Mouse (Mus musculus): ENCODE data around the gene Ireb2. TPM values are rescaled to one million over a fixed set of nuclear protein-coding genes. Genes with fewer than 3 reads are reported as not detected.
"Not testable (repeated sequence)": the region's sequence is repeated elsewhere in the genome, so short reads cannot be mapped to it uniquely, and the experiment has no call there.

The Ireb2 gene
- total RNA-seq, 1 experiment from 2014 or later = 64.0 TPM

GRCm38 (mm10) chr9:54909446-54909845, 45.9 kb downstream of the Ireb2 start:
- no peak for DNase-seq

- no peak for DNase-seq
Observed at GRCm38 (mm10) chr9:54915576-54915975, 52.0 kb downstream of the Ireb2 start.

GRCm38 (mm10) chr9:54916401-54916800, 52.8 kb downstream of the Ireb2 start:
- no peak for DNase-seq

GRCm38 (mm10) chr9:54917010-54917677, 53.6 kb downstream of the Ireb2 start, which contains the start of gene Hykk:
TSS of gene Hykk (plus strand) at chr9:54917283.
- peak; percentile 81 for DNase-seq

GRCm38 (mm10) chr9:54918191-54918590, 54.6 kb downstream of the Ireb2 start:
- DNase-seq = no peak

- no peak for DNase-seq
Observed at GRCm38 (mm10) chr9:54918781-54919180, 55.2 kb downstream of the Ireb2 start.

- no peak for DNase-seq
Observed at GRCm38 (mm10) chr9:54919946-54920345, 56.4 kb downstream of the Ireb2 start.

GRCm38 (mm10) chr9:54930741-54931140, 67.2 kb downstream of the Ireb2 start:
- no peak for DNase-seq

- DNase-seq = no peak
Observed at GRCm38 (mm10) chr9:54931765-54932164, 68.2 kb downstream of the Ireb2 start.

GRCm38 (mm10) chr9:54932379-54932778, 68.8 kb downstream of the Ireb2 start:
- DNase-seq = no peak

GRCm38 (mm10) chr9:54942071-54942470, 78.5 kb downstream of the Ireb2 start:
- DNase-seq = no peak

GRCm38 (mm10) chr9:54944467-54944866, 80.9 kb downstream of the Ireb2 start:
- DNase-seq = no peak

GRCm38 (mm10) chr9:54946256-54946655, 82.7 kb downstream of the Ireb2 start:
- no peak for DNase-seq

GRCm38 (mm10) chr9:54949465-54949864, 85.9 kb downstream of the Ireb2 start:
- no peak for DNase-seq

- DNase-seq = not testable (repeated sequence)
Observed at GRCm38 (mm10) chr9:54950162-54950561, 86.6 kb downstream of the Ireb2 start.

- peak; percentile 94 for DNase-seq
Observed at GRCm38 (mm10) chr9:54950575-54951321, 87.2 kb downstream of the Ireb2 start, which contains the start of the genes Psma4 and AY074887. TSS of gene Psma4 (plus strand) at chr9:54950790. TSS of gene AY074887 (minus strand) at chr9:54950998.

- no peak for DNase-seq
Observed at GRCm38 (mm10) chr9:54961059-54961458, 97.5 kb downstream of the Ireb2 start.

Other genes with a start within 250 kb of the Ireb2 start
- gene Acsbg1, start 201.9 kb upstream of the Ireb2 start, total RNA-seq (2021) = 86.2 and 108 TPM in 2 replicates
- 16.7 and 23.1 TPM in 2 replicates for gene Dnaja4, start 164.9 kb upstream of the Ireb2 start, total RNA-seq (2021)
- gene Wdr61, start 129.3 kb upstream of the Ireb2 start, total RNA-seq (2021) = 63.7 and 72.0 TPM in 2 replicates
- gene Crabp1, start 99.0 kb upstream of the Ireb2 start, total RNA-seq (2021) = 8.4 and 9.5 TPM in 2 replicates
- gene Hykk, start 53.5 kb downstream of the Ireb2 start, total RNA-seq (2021) = 2.4 and 2.5 TPM in 2 replicates
- gene Psma4, start 87.0 kb downstream of the Ireb2 start, total RNA-seq (2021) = 202 and 203 TPM in 2 replicates
- gene AY074887, start 87.2 kb downstream of the Ireb2 start, total RNA-seq (2021) = not detected in 2 replicates
- gene Chrna5, start 117.1 kb downstream of the Ireb2 start, total RNA-seq (2021) = 0.86 and 0.88 TPM in 2 replicates
- 7.4 and 11.2 TPM in 2 replicates for gene Chrna3, start 162.8 kb downstream of the Ireb2 start, total RNA-seq (2021)
- gene Chrnb4, start 185.0 kb downstream of the Ireb2 start, total RNA-seq (2021) = 5.9 and 6.2 TPM in 2 replicates